Mouse (Mus musculus): ENCODE measurements at regions not wholly inside any gene's neighbourhood (a gene's known extent, or its start where the extent isn't known, plus 50 kb on each side); places are given as distances from the start of the nearest gene placed in this dataset.

DNA sequence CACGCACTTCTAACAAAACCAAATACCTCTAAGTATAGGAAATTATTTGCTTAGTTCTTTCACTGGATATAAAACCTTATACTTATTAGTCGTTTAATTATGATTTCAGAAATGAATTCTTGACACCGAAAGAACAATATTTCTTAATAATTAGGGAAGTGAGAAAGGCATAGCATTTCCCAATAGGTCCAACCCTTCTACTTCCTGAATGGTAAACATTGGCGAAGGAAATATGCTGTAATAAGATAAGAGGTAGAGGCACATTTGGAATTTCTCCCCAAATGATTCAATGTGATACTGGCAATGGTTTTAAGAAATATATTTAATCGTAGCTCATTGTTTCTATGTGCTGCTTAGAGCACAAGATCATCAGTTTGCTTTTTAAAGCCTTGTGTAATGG is 464.5 kb upstream of the Ptger4 start:
- no peak for TF ChIP-seq CTCF (IDR thresholded peaks at IDR 0.05; ENCODE audit: low read depth)
- no peak for TF ChIP-seq EP300 (IDR thresholded peaks at IDR 0.05; ENCODE audit: low read depth)

Measured in liver, postnatal 0 days (tissue).